Mouse (Mus musculus): ENCODE measurements at regions not wholly inside any gene's neighbourhood (a gene's known extent, or its start where the extent isn't known, plus 50 kb on each side); places are given as distances from the start of the nearest gene placed in this dataset.

GRCm38 (mm10) chr3:21808539-21808938 lies 267.9 kb upstream of the Tbl1xr1 start:
- no peak for DNase-seq (ENCODE audit: inconsistent age in 2 of 2, low spot score in 1 of 2)

- no peak for DNase-seq (ENCODE audit: inconsistent age in 2 of 2, low spot score in 1 of 2)
These were observed 266.5 kb upstream of the Tbl1xr1 start for GRCm38 (mm10) chr3:21809769-21810470.

- DNase-seq (ENCODE audit: inconsistent age in 2 of 2, low spot score in 1 of 2): no peak
These were observed 263.1 kb upstream of the Tbl1xr1 start for GRCm38 (mm10) chr3:21813401-21813800.

GRCm38 (mm10) chr3:21816968-21817858 lies 259.2 kb upstream of the Tbl1xr1 start:
- DNase-seq (ENCODE audit: inconsistent age in 2 of 2, low spot score in 1 of 2): peak in 1 of 2 experiments; percentile 63

- DNase-seq (ENCODE audit: inconsistent age in 2 of 2, low spot score in 1 of 2): no peak
These were observed 257.4 kb upstream of the Tbl1xr1 start for GRCm38 (mm10) chr3:21819030-21819429.

- DNase-seq (ENCODE audit: inconsistent age in 2 of 2, low spot score in 1 of 2): peak in 1 of 2 experiments; percentile 60
These were observed 256.3 kb upstream of the Tbl1xr1 start for GRCm38 (mm10) chr3:21820051-21820598.

- no peak for DNase-seq (ENCODE audit: inconsistent age in 2 of 2, low spot score in 1 of 2)
These were observed 253.8 kb upstream of the Tbl1xr1 start for GRCm38 (mm10) chr3:21822675-21823074.

GRCm38 (mm10) chr3:21823331-21823730 lies 253.1 kb upstream of the Tbl1xr1 start:
- DNase-seq (ENCODE audit: inconsistent age in 2 of 2, low spot score in 1 of 2): peak in 1 of 2 experiments; percentile 26

GRCm38 (mm10) chr3:21824101-21824880 lies 252.2 kb upstream of the Tbl1xr1 start:
- no peak for DNase-seq (ENCODE audit: inconsistent age in 2 of 2, low spot score in 1 of 2)

- DNase-seq (ENCODE audit: inconsistent age in 2 of 2, low spot score in 1 of 2): no peak
These were observed 251.4 kb upstream of the Tbl1xr1 start for GRCm38 (mm10) chr3:21824913-21825610.

- DNase-seq (ENCODE audit: inconsistent age in 2 of 2, low spot score in 1 of 2): peak in 1 of 2 experiments; percentile 48
These were observed 248.8 kb upstream of the Tbl1xr1 start for GRCm38 (mm10) chr3:21827656-21828055.

GRCm38 (mm10) chr3:21833111-21833510 lies 243.3 kb upstream of the Tbl1xr1 start:
- DNase-seq (ENCODE audit: inconsistent age in 2 of 2, low spot score in 1 of 2): no peak

GRCm38 (mm10) chr3:21835526-21835925 lies 240.9 kb upstream of the Tbl1xr1 start:
- no peak for DNase-seq (ENCODE audit: inconsistent age in 2 of 2, low spot score in 1 of 2)

- DNase-seq (ENCODE audit: inconsistent age in 2 of 2, low spot score in 1 of 2): no peak
These were observed 239.0 kb upstream of the Tbl1xr1 start for GRCm38 (mm10) chr3:21837297-21837946.

- DNase-seq (ENCODE audit: inconsistent age in 2 of 2, low spot score in 1 of 2): no peak
These were observed 235.5 kb upstream of the Tbl1xr1 start for GRCm38 (mm10) chr3:21840751-21841488.

GRCm38 (mm10) chr3:21841506-21841905 lies 234.9 kb upstream of the Tbl1xr1 start:
- DNase-seq (ENCODE audit: inconsistent age in 2 of 2, low spot score in 1 of 2): no peak

GRCm38 (mm10) chr3:21842545-21843291 lies 233.7 kb upstream of the Tbl1xr1 start:
- peak in 1 of 2 experiments; percentile 47 for DNase-seq (ENCODE audit: inconsistent age in 2 of 2, low spot score in 1 of 2)

- DNase-seq (ENCODE audit: inconsistent age in 2 of 2, low spot score in 1 of 2): peak; percentile 47 to 84
These were observed 233.1 kb upstream of the Tbl1xr1 start for GRCm38 (mm10) chr3:21843292-21843852.
